Mouse (Mus musculus) heart, postnatal 0 days (tissue): Measurements from ENCODE around the gene Pdhx.

ENCODE experiments used
- CTCF ChIP-seq: IDR thresholded peaks from 2 replicates; pipeline ENCODE4 v1.5.1; 2016; ENCODE audit warnings: antibody characterized with exemption, control low read depth, low read depth
- EP300 ChIP-seq: IDR thresholded peaks from 2 replicates; pipeline ENCODE4 v1.6.1; 2016; ENCODE audit warnings: antibody characterized with exemption, low read depth

GRCm38 (mm10) chr2:103018817-103019494 lies 54.4 kb downstream of the Pdhx start:
- TF ChIP-seq CTCF (peak; percentile 65), EP300 (no peak)
